Mouse (Mus musculus) ovary, postnatal 14 days (tissue): Measurements from ENCODE around the gene Krt16.
"Not testable (repeated sequence)": the region's sequence is repeated elsewhere in the genome, so short reads cannot be mapped to it uniquely, and the experiment has no call there.

Experiments
- DNase-seq: peaks from one replicate; pipeline ENCODE4 v3.0.0; 2022; ENCODE audit warnings: low spot score

Krt16 gene

GRCm38 (mm10) chr11:100257967-100258366 is 9.3 kb upstream of the Krt16 start:
- DNase-seq, result no peak

GRCm38 (mm10) chr11:100255514-100255913 is 6.8 kb upstream of the Krt16 start:
- DNase-seq, result no peak

GRCm38 (mm10) chr11:100254360-100255090 is 5.8 kb upstream of the Krt16 start:
- DNase-seq, result no peak

DNA sequence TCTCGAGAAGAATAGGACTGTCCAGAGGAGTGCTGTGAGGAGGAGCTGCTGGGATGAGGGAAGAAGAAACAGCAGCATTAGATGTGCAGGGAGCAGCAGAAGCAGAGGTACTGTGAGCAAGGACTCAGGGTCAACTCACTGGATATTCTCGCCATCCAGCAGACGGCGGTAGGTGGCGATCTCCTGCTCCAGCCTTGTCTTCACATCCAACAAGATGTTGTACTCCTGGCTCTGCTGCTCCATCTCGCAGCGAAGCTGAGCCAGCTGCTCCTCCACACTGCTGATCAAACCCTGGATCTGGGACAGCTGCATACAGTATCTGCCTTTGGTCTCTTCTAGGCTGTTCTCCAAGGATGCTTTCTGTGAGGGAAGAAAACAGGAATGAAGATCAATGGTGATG is 2.2 kb downstream of the Krt16 start:
- DNase-seq, result not testable (repeated sequence)

DNA sequence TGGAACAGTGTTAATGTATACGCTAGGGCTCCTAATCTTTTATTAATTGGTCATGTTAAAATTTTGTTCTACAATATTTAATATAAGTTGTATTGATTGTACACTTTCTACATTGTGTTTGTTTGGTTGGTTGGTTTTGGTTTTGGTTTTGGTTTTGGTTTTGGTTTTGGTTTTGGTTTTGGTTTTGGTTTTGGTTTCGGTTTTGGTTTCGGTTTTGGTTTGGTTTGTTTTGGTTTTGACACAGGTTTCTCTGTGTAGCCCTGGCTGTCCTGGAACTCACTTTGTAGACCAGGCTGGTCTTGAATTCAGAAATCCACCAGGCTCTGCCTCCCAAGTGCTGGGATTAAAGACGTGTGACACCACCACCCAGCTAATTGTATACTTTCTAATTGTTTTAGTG is 8.4 kb downstream of the Krt16 start:
- not testable (repeated sequence) for DNase-seq

DNA sequence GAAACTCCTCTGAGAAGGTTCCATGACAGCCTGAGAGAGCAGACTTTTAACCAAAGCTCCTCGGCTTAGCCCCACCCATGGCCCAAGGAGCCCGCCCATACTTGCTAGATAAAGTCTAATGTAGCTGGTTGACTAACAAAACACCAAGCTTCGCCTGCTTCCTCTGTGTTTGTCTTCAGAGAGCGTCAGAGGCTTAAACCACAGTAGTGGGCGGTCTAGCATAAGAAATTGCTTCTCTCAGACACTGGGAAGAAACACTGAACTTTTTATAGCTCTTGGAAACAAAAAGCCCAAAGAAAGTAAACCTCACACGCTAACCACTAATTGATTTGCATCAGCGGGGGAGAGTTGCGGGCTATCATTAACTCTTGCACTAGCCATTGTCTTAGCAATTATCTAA is 27.0 kb downstream of the Krt16 start:
- DNase-seq, result no peak

DNA sequence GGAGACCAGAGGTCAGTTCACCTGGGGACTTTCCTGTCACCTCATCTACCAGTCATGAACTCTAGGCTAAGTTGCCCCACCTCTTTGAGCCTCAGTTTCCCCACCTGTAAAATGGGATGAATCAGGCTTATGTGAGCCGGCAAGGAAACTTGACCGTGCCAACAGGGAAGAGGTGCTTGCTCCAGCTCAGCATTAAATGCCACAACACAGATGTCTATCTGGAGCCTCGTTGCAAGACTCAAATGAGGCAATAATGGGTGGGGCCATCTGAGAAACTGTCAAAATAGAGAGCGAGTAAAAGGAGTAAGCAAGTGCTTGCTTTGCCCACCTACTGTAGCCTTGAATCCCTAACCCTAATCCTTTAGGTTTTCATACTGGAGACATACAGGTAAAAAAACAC is 29.4 kb downstream of the Krt16 start:
- DNase-seq, result no peak

DNA sequence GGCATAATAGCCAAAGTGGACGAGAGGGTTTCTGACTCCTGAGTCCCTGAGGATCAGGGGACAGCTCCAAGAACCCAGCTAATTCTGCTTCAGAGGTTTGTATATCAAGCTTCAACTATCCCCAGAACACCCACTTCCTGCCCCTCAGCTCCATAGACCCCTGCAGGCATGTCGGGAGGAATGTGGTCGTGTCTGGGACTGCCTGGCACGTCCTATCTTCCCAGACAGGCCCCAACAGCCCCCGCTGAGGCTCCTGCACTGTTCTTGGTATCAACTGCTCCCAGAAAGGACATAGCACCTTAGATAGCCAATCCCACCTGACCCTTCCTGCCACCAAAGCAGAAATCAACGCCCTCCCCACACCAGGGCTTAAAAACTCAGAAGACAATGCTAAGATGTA is 40.2 kb downstream of the Krt16 start:
- no peak for DNase-seq

- no peak for DNase-seq
Observed at GRCm38 (mm10) chr11:100207498-100207897, 41.2 kb downstream of the Krt16 start, which contains the start of gene Krt14. Gene Krt14 (minus strand): TSS chr11:100207548.

DNA sequence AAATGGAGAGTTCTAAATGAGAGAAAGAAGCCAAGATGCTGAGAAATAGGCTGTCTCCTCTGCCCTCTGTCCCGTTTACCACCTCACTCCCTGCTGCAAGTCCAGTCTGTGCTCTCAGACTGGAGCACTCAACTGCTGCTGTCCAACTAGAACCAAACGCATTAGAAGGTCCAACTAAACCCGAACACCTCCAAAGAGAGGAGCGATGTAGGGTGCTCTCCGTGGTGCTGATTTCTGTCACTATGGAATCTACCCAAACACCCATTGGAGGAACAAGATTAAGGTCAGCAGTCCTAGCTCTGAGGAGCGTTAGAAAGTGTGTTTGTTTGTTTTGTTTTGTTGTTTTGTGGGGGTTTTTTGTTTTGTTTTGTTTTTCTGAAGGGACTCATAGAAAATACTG is 45.3 kb downstream of the Krt16 start:
- peak; percentile 54 for DNase-seq

DNA sequence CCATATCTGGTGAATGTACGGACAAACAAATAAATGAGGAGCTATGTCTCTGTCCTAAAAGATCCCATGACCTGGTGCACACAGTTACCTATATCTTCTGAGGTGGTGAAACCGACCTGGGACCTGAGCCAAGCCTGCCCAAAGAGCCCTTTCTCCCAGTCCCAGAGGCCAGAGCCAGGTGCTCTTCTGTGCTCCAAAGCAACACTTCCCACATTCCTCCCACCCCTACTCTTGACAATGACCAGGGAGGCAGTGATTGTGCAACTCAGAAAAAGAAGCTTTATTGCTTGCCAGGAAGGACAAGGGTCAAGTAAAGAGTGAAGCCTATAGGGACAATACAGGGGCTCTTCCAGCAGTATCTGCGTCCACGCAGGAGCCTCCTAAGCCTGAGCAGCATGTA is 45.8 kb downstream of the Krt16 start:
- no peak for DNase-seq

DNA sequence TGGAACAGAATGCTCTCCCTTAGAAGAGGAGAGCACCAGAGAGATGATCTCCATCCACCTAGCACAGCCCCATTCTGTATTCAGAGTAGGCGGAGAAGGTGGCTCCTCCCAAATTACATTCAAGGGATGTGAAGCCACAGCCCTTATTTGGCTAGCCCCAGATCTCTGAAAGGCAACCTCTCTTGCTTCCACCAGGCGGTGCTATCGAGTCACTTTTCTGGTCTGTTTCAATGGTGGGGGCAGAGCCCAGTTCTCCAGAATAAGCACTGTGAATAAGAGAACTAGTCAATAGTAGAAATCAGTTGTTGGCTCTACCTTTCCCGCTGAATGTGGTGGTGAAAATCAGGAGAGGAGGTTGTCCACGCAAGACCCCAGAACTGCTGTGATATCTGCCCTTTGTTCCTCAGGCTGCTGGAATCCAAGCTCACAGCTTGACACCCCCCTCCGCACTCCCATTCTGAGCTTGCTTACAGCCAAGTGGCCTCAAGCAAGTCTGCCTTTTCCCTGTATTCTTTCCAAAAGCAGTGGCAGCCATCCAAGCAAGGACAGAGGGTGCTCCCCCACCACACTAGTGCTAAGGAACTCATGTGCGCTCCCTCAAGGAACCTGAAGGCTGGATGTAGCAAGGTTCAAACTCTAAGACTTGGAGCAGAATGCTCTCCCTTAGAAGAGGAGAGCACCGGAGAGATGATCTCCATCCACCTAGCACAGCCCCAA is 48.4 kb downstream of the Krt16 start:
- DNase-seq, result peak; percentile 29

DNA sequence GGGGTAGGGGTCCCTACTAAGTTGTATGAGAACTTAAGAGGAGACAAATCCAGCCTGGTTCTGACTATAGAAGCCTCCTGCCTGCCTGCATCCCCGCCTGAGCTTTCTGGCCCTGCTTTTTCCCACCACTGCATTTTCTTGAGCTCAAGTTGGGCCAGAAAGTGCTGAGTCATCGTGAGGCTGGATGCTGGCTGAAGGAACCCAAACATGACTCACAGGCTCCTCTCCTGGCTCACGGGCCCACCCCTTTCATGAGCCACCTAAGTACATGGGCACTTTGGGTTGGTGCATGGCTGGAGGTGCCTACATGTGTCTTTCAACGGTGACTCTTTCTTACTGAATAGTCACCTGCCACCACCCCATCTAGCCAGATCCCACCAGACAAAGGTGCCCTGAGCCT is 50.0 kb downstream of the Krt16 start:
- DNase-seq, result no peak
